Mouse (Mus musculus) small intestine, adult 10 weeks (tissue): ENCODE measurements around the gene Vmn2r39. TPM values are rescaled to one million over a fixed set of nuclear protein-coding genes. Genes with fewer than 3 reads are reported as not detected.

Source experiments
- polyA plus RNA-seq: library from polyadenylated mRNA; stranded (reverse); fragments of 350-450 nt; fragmentation: Illumina TruSeq; extraction: RNeasy Lipid Tissue Mini Kit (QIAGEN cat#74804); gene quantifications from one replicate; pipeline ENCODE4 v1.2.3, GENCODE M21; 2014; ENCODE audit warnings: low replicate concordance

Vmn2r39 gene
- polyA plus RNA-seq, result not detected

DNA sequence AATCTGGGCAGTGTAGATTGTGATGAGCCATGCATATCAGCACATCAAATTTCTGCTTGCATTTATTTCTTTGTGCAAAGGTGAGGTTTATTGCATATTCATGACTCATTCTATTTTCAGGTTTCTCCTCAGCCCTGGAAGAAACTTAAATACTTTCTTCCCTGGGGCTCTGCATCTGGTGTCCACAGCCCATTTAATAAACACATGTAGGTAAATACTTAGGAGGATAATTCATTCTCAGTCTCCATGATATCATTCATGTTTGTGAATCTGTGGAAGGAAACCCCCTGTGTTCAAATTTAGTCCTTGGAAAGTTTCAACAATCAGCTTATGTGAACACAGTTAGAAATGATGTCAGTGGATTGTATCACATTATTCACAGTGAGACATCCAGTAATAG is at the start of gene Vmn2r39:
Gene Vmn2r39, minus strand, starts transcription at position 101 of the 400 bp plus-strand sequence.

Other genes starting within 250 kb of the Vmn2r39 start
- gene Vmn2r40, start 99.4 kb downstream of the Vmn2r39 start, polyA plus RNA-seq, result not detected
- gene Vmn2r38, start 67.1 kb upstream of the Vmn2r39 start, polyA plus RNA-seq, result not detected
- gene Vmn2r37, start 192.9 kb upstream of the Vmn2r39 start, polyA plus RNA-seq, result not detected